12 mouse cellular contexts compared by ENCODE assay signal in genomic region chr12:16630152-16630865, GRCm38 (mm10). TPM values are rescaled to one million over a fixed set of nuclear protein-coding genes. Genes with fewer than 3 reads are reported as not detected.
DNase-seq lines count a peak whose midpoint lies in the region.
"Had no signal": no experiment of that assay in that cellular context is flagged by ENCODE, and none has a peak within 500 bp of the region (broad histone marks: within the 10 kb centered on the region; RNA-seq: fewer than 3 reads in every experiment).

No protein-coding gene starts in this region.

- DNase-seq in heart, adult 9 months (ENCODE audit: low spot score in 2 of 2): peak; percentile 44 to 54
- DNase-seq in heart, adult 8-10 months (ENCODE audit: low spot score): no peak
- peak; percentile 59 for DNase-seq in adrenal gland, adult 2 months
- peak; percentile 94 for DNase-seq in gonadal fat pad, adult 2 months (ENCODE audit: low read depth)
- DNase-seq in kidney, postnatal 14 days: peak; percentile 90
- no peak for DNase-seq in embryo, embryonic 9.5 days (ENCODE audit: extremely low spot score)
- DNase-seq in left cerebral cortex, adult 11 months (ENCODE audit: low spot score): no peak
- DNase-seq in layer of hippocampus, postnatal 14 days (ENCODE audit: low spot score in 2 of 2): no peak

RNA-seq across cellular contexts. Expression of gene Lpin1, which starts 19.5 kb away (rescaled TPM):
- total RNA-seq in heart, adult 8-10 months (2022): 100 to 1,000 TPM; 152 to 176 (median 162) TPM
- 100 to 1,000 TPM in 1 of 2 experiments, 10 to 100 TPM in 1; 72.2 to 100 TPM for total RNA-seq in adrenal gland, adult 2 months (2021)
- 35.4 and 36.8 TPM in 2 replicates for polyA plus RNA-seq in adrenal gland, adult 2 months (2012; rRNA removed)
- polyA plus RNA-seq in gonadal fat pad, adult 2 months (2012; rRNA removed): 66.4 and 75.6 TPM in 2 replicates
- total RNA-seq in layer of hippocampus, postnatal 14 days (2021): 10 to 100 TPM; 21.4 to 23.1 TPM

RNA-seq across cellular contexts. Expression of gene Ntsr2, which starts 22.9 kb away (rescaled TPM):
- total RNA-seq in heart, adult 8-10 months (2022): 1 to 10 TPM; 6.5 to 7.8 (median 6.8) TPM
- total RNA-seq in adrenal gland, adult 2 months (2021): 1 to 10 TPM in 1 of 2 experiments, under 1 TPM in 1; 0.76 to 3.3 TPM
- 6.5 and 11.8 TPM in 2 replicates for polyA plus RNA-seq in adrenal gland, adult 2 months (2012; rRNA removed)
- 107 and 233 TPM in 2 replicates for polyA plus RNA-seq in gonadal fat pad, adult 2 months (2012; rRNA removed)
- total RNA-seq in layer of hippocampus, postnatal 14 days (2021): 100 to 1,000 TPM; 205 to 223 TPM
- total RNA-seq: megakaryocyte, adult 5-6 weeks had no signal
- polyA plus RNA-seq: embryonic facial prominence, embryonic 11.5 days; intestine, postnatal 0 days; limb, embryonic 13.5 days had no signal

Comparison
In these comparisons a context has a peak if more than half of its experiments do, and no peak if none do; other contexts are left out.
1. DNase-seq: peak in heart, adult 9 months (2 of 2), adrenal gland, adult 2 months (single experiment), gonadal fat pad, adult 2 months (single experiment) and kidney, postnatal 14 days (single experiment); none in heart, adult 8-10 months (single experiment), embryo, embryonic 9.5 days (single experiment), left cerebral cortex, adult 11 months (single experiment) and layer of hippocampus, postnatal 14 days (0 of 2).
2. RNA of gene Ntsr2, which starts 22.9 kb away (total RNA-seq): 205 to 223 TPM in layer of hippocampus, postnatal 14 days; 6.5 to 7.8 TPM in heart, adult 8-10 months and 0.76 to 3.3 TPM in adrenal gland, adult 2 months; every median in the first group is over 10 times any median in the second.